Mouse (Mus musculus) liver, postnatal 0 days (tissue): ENCODE results near the gene Fosl1. TPM values are rescaled to one million over a fixed set of nuclear protein-coding genes. Genes with fewer than 3 reads are reported as not detected.
A peak's percentile ranks its signal among the peaks of the same experiment; 100 is the strongest.

Experiments used
- ATAC-seq: fragments of 200-750 bp; cut with Nextera tagmentation; 2 replicates; pipeline ENCODE4 v1.8.0; 2017; ENCODE audit warnings: mild to moderate bottlenecking, moderate library complexity
- DNase-seq: peaks from one replicate; pipeline ENCODE4 v3.0.0-alpha.2; 2016
- H3K27ac ChIP-seq: fragments of 300-500 bp; sonication (generic); 2 replicates; pipeline ENCODE4 v1.5.1; 2014; ENCODE audit warnings: antibody characterized with exemption, moderate library complexity, mild to moderate bottlenecking, low read depth
- H3K27me3 ChIP-seq: fragments of 300-500 bp; sonication (generic); 2 replicates; pipeline ENCODE4 v1.6.1; 2014; ENCODE audit warnings: low read length, control low read depth, mixed read lengths; ENCODE audit not compliant: insufficient read depth
- H3K36me3 ChIP-seq: fragments of 300-500 bp; sonication (generic); replicated peaks from 2 replicates; pipeline ENCODE4 v1.6.1; 2014; ENCODE audit warnings: mild to moderate bottlenecking, control low read depth, low read length, moderate library complexity, mixed read lengths; ENCODE audit not compliant: insufficient read depth
- H3K4me1 ChIP-seq: fragments of 300-500 bp; sonication (generic); 2 replicates; pipeline ENCODE4 v1.6.1; 2014; ENCODE audit warnings: antibody characterized with exemption, mild to moderate bottlenecking, control low read depth; ENCODE audit not compliant: insufficient read depth
- H3K4me2 ChIP-seq: fragments of 300-500 bp; sonication (generic); 2 replicates; pipeline ENCODE4 v1.6.1; 2014; ENCODE audit warnings: low read depth, mild to moderate bottlenecking, low read length, moderate library complexity, mixed read lengths
- H3K4me3 ChIP-seq: fragments of 300-500 bp; sonication (generic); 2 replicates; pipeline ENCODE4 v1.5.1; 2014; ENCODE audit warnings: low read depth, low read length
- H3K9ac ChIP-seq: fragments of 300-500 bp; sonication (generic); replicated peaks from 2 replicates; pipeline ENCODE4 v1.6.1; 2014; ENCODE audit warnings: mild to moderate bottlenecking, moderate library complexity
- H3K9me3 ChIP-seq: fragments of 300-500 bp; sonication (generic); 2 replicates; pipeline ENCODE4 v1.6.1; 2016; ENCODE audit warnings: mild to moderate bottlenecking, control low read depth, low read length, mixed read lengths
- CTCF ChIP-seq: sonication (generic); IDR thresholded peaks from 2 replicates; pipeline ENCODE4 v1.5.1; 2016; ENCODE audit warnings: antibody characterized with exemption, low read depth
- EP300 ChIP-seq: IDR thresholded peaks from 2 replicates; pipeline ENCODE4 v1.6.1; 2016; ENCODE audit warnings: antibody characterized with exemption, low read depth, mild to moderate bottlenecking
- WGBS: fragments of 180-500 bp; shearing (Covaris S2); extraction: QIAGEN DNeasy Blood & Tissue Kit; methylation state at CpG from one replicate; pipeline ENCODE4 v1.1.7; 2014; ENCODE audit not compliant: insufficient replicate concordance; 5-methylcytosine and 5-hydroxymethylcytosine counted together
- polyA plus RNA-seq: library from polyadenylated mRNA; unstranded; fragments of >200 nt; fragmentation: Nextera tagmentation; extraction: Ambion mirVana; gene quantifications from 2 replicates; pipeline ENCODE4 v1.2.1, GENCODE M21; 2015

The Fosl1 gene
- polyA plus RNA-seq, 1 experiment from 2014 or later, result not detected

- H3K27ac ChIP-seq, result no peak overlapping the region
- peaks cover 8% of the 10 kb centered on the region for H3K36me3 ChIP-seq
- 83% methylated on average over 2 of the region's 2 CpGs for WGBS
- no peak overlapping the region for H3K4me2 ChIP-seq
- peak; percentile 33 for DNase-seq
- no peak overlapping the region for H3K9ac ChIP-seq
- TF ChIP-seq EP300, result no peak
- peak; percentile 68 for TF ChIP-seq CTCF
- H3K4me1 ChIP-seq, result peaks cover 22% of the 10 kb centered on the region
- no peak overlapping the region for H3K4me3 ChIP-seq
- H3K9me3 ChIP-seq, result no peaks in the 10 kb centered on the region
- ATAC-seq, result no peak
- no peaks in the 10 kb centered on the region for H3K27me3 ChIP-seq
These were observed 19.3 kb upstream of the Fosl1 start for GRCm38 (mm10) chr19:5428083-5428482.

GRCm38 (mm10) chr19:5429219-5429618 is 18.1 kb upstream of the Fosl1 start:
- no peak overlapping the region for H3K27ac ChIP-seq
- no peak overlapping the region for H3K4me2 ChIP-seq
- H3K9ac ChIP-seq, result no peak overlapping the region
- no peaks in the 10 kb centered on the region for H3K9me3 ChIP-seq
- ATAC-seq (no peak), DNase-seq (no peak)
- no peaks in the 10 kb centered on the region for H3K27me3 ChIP-seq
- H3K36me3 ChIP-seq, result peaks cover 8% of the 10 kb centered on the region; the same call in 1 of the 2 replicates
- peaks cover 21% of the 10 kb centered on the region for H3K4me1 ChIP-seq
- WGBS, result 84% methylated on average over 4 of the region's 4 CpGs
- TF ChIP-seq CTCF (no peak), EP300 (no peak)
- no peak overlapping the region for H3K4me3 ChIP-seq

- Histone ChIP-seq H3K9ac (no peak overlapping the region), H3K4me3 (no peak overlapping the region), H3K27ac (no peak overlapping the region), H3K4me1 (peaks cover 21% of the 10 kb centered on the region), H3K4me2 (no peak overlapping the region), H3K36me3 (peaks cover 8% of the 10 kb centered on the region; the same call in 1 of the 2 replicates), H3K9me3 (no peaks in the 10 kb centered on the region), H3K27me3 (no peaks in the 10 kb centered on the region)
- no peak for TF ChIP-seq EP300
- no peak for TF ChIP-seq CTCF
- ATAC-seq, result no peak
- DNase-seq, result no peak
- WGBS, result 65% methylated on average over 8 of the region's 8 CpGs
These were observed 17.5 kb upstream of the Fosl1 start for GRCm38 (mm10) chr19:5429806-5430205.

- no peak for DNase-seq
- Histone ChIP-seq H3K9ac (no peak overlapping the region), H3K27ac (no peak overlapping the region), H3K36me3 (peaks cover 8% of the 10 kb centered on the region; the same call in 1 of the 2 replicates), H3K9me3 (no peaks in the 10 kb centered on the region), H3K4me3 (no peak overlapping the region), H3K27me3 (no peaks in the 10 kb centered on the region), H3K4me1 (peaks cover 21% of the 10 kb centered on the region), H3K4me2 (no peak overlapping the region)
- no peak for TF ChIP-seq EP300
- no peak for TF ChIP-seq CTCF
- no peak for ATAC-seq
- 76% methylated on average over 1 of the region's 1 CpGs for WGBS
These were observed 16.9 kb upstream of the Fosl1 start for GRCm38 (mm10) chr19:5430408-5430807.

GRCm38 (mm10) chr19:5431911-5432464 is 15.4 kb upstream of the Fosl1 start:
- TF ChIP-seq CTCF (no peak), EP300 (no peak)
- Histone ChIP-seq H3K9ac (no peak overlapping the region), H3K4me2 (no peak overlapping the region), H3K9me3 (no peaks in the 10 kb centered on the region), H3K4me3 (no peak overlapping the region), H3K27me3 (no peaks in the 10 kb centered on the region), H3K36me3 (peaks cover under 1% of the 10 kb centered on the region; the same call in 1 of the 2 replicates), H3K4me1 (peaks cover 12% of the 10 kb centered on the region), H3K27ac (no peak overlapping the region)
- 76% methylated on average over 4 of the region's 4 CpGs for WGBS
- ATAC-seq (no peak), DNase-seq (no peak)

- Histone ChIP-seq H3K4me3 (peak overlapping the region; percentile 52), H3K9me3 (no peaks in the 10 kb centered on the region), H3K36me3 (no peaks in the 10 kb centered on the region), H3K4me2 (peak overlapping the region; percentile 95), H3K9ac (peak overlapping the region; percentile 68), H3K27me3 (no peaks in the 10 kb centered on the region), H3K4me1 (peaks cover 9% of the 10 kb centered on the region), H3K27ac (peak overlapping the region; percentile 73)
- ATAC-seq, result peak; percentile 81
- DNase-seq, result peak; percentile 62
- TF ChIP-seq CTCF (peak; percentile 67), EP300 (no peak)
- WGBS, result 5% methylated on average over 14 of the region's 16 CpGs
These were observed 14.1 kb upstream of the Fosl1 start for GRCm38 (mm10) chr19:5432992-5433852.
